Mouse (Mus musculus) frontal cortex, adult 2 months (tissue): ENCODE measurements at regions not wholly inside any gene's neighbourhood (a gene's known extent, or its start where the extent isn't known, plus 50 kb on each side); places are given as distances from the start of the nearest gene placed in this dataset.
"Not testable (repeated sequence)": the region's sequence is repeated elsewhere in the genome, so short reads cannot be mapped to it uniquely, and the experiment has no call there.

Experiments
- DNase-seq, 2 experiments: peaks; one replicate each; pipeline ENCODE4 v3.0.0; 2022; ENCODE audit warnings: low spot score in 1 of 2; ENCODE audit errors: extremely low spot score in 1 of 2

DNA sequence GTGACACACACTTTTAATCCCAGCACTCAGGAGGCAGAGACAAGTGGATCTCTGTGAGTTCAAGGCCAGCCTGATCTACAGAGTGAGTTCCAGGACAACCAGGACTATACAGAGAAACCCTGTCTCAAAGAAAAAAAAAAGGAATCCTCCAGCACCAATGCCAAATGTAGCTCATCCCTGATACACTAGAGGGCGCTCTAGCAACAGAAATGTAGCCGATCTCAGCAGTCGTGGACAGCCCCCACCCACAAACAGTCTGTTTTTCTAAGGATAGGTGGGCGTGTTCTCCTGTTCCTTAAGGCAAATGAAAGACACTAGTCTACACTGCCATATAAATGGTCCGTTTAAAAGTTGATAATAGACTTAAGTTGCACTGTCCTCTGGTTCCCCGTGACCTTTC, 2447.9 kb upstream of the Gm8797 start:
- DNase-seq, result peak in 1 of 2 experiments; percentile 51

DNA sequence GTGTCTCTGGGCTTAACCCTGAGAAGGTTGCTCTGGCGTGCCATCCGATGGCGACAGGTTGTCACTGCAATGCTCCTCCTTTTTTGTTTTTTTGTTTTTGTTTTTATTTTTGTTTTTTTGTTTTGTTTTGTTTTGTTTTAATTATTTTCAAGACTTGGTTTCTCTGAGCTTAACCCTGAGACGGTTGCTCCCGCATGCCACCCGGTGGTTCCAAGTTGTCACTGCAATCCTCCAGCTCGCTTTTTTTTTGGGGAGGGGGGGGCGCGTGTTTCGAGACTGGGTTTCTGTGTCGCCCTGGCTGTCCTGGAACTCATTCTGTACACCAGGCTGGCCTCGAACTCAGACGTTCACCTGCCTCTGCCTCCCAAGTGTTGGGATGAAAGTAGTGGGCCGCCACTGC, 2442.1 kb upstream of the Gm8797 start:
- DNase-seq, result no peak

DNA sequence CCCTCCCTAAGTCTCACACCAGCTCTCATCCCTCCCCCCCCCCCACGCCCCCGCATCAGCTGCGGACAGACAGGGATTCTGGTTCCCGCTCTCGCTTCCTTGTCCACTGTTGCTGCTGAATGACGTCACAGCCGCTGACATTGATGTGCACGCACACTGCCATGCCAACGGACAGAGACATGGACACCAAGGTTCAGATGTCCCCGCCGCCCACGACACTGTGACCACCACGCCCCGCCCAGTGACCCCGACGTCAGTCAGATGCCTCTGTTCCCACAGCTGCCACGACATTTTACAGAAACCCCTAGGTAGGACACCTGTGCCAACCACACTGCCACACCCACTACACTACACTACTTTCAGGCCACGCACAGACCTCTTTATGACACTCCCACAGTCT, 2441.6 kb upstream of the Gm8797 start:
- no peak for DNase-seq

DNA sequence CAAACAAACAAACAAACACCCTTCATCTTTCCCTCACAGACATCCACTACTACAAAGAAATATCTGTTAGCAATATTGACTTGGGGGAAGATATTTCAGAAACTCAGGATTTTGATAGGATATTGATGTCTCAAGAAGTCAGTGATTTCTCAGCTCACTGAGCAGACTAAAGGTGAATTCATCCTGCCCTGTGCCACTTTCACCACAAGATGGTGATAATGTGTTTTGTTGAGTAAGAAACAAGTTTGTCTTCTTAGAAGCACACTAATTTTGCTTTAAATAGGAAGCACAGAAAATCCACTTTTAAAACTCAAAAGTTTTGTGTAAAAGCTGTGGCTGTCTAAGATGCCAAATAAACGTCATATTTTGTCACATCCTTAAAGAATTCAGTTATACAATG, 2439.8 kb upstream of the Gm8797 start:
- DNase-seq, result peak in 1 of 2 experiments; percentile 25

DNA sequence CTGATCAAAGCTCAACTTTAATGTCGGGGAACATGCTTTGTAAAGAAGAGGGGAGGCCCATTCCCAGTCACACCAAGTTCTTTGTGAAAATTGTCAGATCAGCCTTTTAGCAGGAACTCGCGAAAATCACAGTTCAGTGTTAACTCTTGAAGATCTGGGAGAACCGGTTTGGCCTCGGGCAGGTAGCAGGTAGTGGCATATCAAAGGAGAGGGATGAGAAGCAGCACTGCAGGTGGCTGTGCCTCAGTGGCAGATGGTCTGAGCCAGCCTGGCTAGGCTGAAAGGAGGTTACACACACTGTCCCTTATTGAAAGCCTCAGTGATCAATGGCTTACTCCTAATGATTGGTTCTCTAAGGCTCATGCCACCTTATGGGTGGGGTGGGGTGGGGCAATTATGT, 2401.0 kb upstream of the Gm8797 start:
- no peak for DNase-seq

DNA sequence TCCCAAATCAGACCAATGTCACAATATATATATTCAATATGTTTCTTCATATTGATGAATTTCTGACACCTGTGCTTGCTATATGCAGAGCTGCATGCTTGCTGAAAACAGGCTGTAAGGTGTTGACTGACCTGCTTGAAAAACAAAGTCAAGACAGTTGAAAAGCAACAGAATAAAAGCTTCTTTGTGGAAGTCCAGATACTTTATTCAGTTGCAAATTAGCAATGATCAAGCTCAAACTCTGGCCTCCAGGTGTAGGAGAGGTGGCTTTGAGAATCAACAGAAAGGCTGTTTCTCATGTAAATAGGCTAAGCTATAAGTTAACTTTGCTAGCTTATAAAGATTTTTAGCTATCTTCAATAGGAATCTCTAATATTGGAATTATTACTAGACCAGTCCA, 2379.7 kb upstream of the Gm8797 start:
- not testable (repeated sequence) for DNase-seq

DNA sequence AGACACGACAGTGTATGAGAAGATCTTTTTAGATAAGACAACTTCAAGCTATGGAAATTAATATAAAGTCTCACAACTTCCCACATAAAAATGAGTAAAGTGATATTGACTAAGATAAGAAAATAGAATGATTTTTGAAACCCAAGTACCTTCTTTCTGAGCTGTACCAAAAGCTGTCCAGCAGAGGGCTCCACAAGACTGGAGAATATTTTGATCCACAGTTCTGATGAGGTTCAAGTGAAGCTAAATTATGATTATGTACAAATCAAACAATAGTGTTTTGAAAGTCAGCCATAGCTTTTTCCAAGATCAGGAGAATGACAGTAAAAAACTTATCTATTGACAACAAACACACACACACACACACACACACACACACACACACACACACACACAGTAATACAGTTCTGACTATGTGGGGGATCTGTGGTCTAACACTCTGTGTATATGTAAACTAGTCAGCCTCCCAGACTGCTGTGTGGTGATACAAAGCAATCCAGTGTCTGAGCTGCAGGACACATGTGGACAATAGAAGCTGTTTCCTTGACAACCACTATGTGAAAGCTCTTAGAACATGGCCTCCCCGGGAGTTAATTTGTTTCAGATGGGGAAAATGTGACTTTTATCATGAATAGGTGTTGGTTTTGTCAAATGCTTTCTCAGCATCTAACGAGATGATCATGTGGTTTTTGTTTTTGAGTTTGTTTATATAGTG, 2362.4 kb upstream of the Gm8797 start:
- DNase-seq, result no peak
